Mouse (Mus musculus) right cerebral cortex, postnatal 25 days (tissue): ENCODE measurements around the gene Olfr849.

Experiments used
- DNase-seq: peaks from one replicate; pipeline ENCODE4 v3.0.0; 2022

Olfr849 gene

GRCm38 (mm10) chr9:19439966-19440365 is at the start of gene Olfr849:
Olfr849 (plus strand) TSS chr9:19440266.
- no peak for DNase-seq

GRCm38 (mm10) chr9:19478148-19478547 is 38.1 kb downstream of the Olfr849 start, which contains the start of gene Olfr850:
Olfr850 (minus strand) TSS chr9:19478248.
- DNase-seq, result no peak

- no peak for DNase-seq
Measured at GRCm38 (mm10) chr9:19492995-19493394, 52.9 kb downstream of the Olfr849 start, which contains the start of gene Olfr851. Olfr851 (plus strand) TSS chr9:19493295.
